8 mouse cellular contexts compared by ENCODE assay signal in the genomic region with DNA sequence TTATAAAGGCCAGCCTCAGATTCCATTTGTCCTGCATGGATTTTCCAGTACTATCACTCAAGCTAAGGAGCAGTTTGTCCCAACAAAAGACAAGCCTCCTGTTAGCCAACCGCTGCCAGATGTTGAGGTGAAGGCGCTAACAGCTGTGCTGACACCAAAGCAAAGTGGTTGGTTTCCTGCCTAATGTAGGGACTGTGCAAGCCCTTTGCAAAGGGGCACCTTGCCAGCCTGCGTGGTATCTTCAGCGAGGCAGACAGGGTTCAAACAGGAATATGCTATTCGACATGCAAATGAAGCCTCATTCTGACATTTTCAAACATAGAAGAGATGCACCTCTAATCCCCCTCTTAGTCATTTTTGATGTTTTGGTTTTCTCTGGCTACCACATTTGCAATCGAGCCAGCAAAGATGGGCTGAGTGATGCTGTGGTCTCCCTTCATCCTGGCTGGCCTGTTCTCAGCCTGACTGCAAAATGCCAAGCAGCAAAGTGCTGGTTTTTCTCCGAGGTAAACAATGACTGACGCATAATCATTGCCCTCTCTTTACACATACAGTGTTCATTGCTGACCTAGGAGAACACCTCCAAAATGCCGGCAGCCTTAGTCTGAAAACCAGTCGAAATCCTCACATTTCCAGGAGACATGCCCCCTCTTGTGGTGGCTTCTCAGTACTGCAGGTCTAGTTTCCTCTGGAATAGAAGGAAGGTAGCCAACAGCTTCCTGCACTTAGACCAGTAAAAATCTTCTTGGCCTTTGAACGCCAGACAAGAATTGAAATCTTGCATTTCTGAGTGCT.
A peak's percentile ranks its signal among the peaks of the same experiment; 100 is the strongest.
DNase-seq lines count a peak whose midpoint lies in the region; ATAC-seq lines count a peak whose summit lies in the region.

No protein-coding gene starts in this region.

- peak; percentile 95 for DNase-seq in intestine, embryonic 14.5 days (ENCODE audit: low spot score)
- DNase-seq in embryo, embryonic 10 days (ENCODE audit: low spot score) = peak; percentile 89
- DNase-seq in gastrocnemius, postnatal 10 days = peak; percentile 80
- DNase-seq in kidney, adult 11 months = peak; percentile 29
- DNase-seq in left cerebral cortex, postnatal 4 days = peak; percentile 85
- peak; percentile 51 for DNase-seq in spleen, adult 12 weeks (ENCODE audit: low spot score)

- intact Hi-C loops in left cerebral cortex, postnatal 4 days (cut with DNase I) = no loop called here

- no peak for ATAC-seq in intestine, embryonic 14.5 days (replicated peaks; ENCODE audit: low FRiP score, low TSS enrichment, low read depth)
- ATAC-seq in intestine, embryonic 16.5 days = no peak
- peak; percentile 70 for ATAC-seq in midbrain, embryonic 13.5 days

- H3K9me3 ChIP-seq in intestine, embryonic 14.5 days (ENCODE audit: control insufficient read depth, low read length) = no peaks in the 10 kb centered on the region
- H3K9me3 ChIP-seq in intestine, embryonic 16.5 days (ENCODE audit: control insufficient read depth, low read length) = no peaks in the 10 kb centered on the region
- no peaks in the 10 kb centered on the region for H3K9me3 ChIP-seq in midbrain, embryonic 13.5 days

- WGBS in intestine, embryonic 14.5 days = 43% methylated on average over 11 of the region's 11 CpGs
- 43% methylated on average over 11 of the region's 11 CpGs for WGBS in intestine, embryonic 16.5 days
- WGBS in midbrain, embryonic 13.5 days = 45% methylated on average over 11 of the region's 11 CpGs

- H3K27ac ChIP-seq in intestine, embryonic 14.5 days (ENCODE audit: low read depth) = no peak overlapping the region
- H3K27ac ChIP-seq in intestine, embryonic 16.5 days (ENCODE audit: low read length) = no peak overlapping the region
- no peak overlapping the region for H3K27ac ChIP-seq in midbrain, embryonic 13.5 days

- no peaks in the 10 kb centered on the region for H3K36me3 ChIP-seq in intestine, embryonic 14.5 days (ENCODE audit: control insufficient read depth, insufficient read depth, low read length)
- H3K36me3 ChIP-seq in intestine, embryonic 16.5 days (ENCODE audit: control insufficient read depth, insufficient read depth, low read length) = no peaks in the 10 kb centered on the region
- no peaks in the 10 kb centered on the region for H3K36me3 ChIP-seq in midbrain, embryonic 13.5 days

- no peak overlapping the region for H3K9ac ChIP-seq in intestine, embryonic 14.5 days (ENCODE audit: low read length)
- H3K9ac ChIP-seq in intestine, embryonic 16.5 days (ENCODE audit: low read depth, low read length) = no peak overlapping the region
- no peak overlapping the region for H3K9ac ChIP-seq in midbrain, embryonic 13.5 days (replicated peaks)

- H3K27me3 ChIP-seq in intestine, embryonic 14.5 days (replicated peaks; ENCODE audit: control insufficient read depth, insufficient read depth, low read length) = no peaks in the 10 kb centered on the region
- no peaks in the 10 kb centered on the region for H3K27me3 ChIP-seq in intestine, embryonic 16.5 days (replicated peaks; ENCODE audit: control insufficient read depth, insufficient read depth, low read length)
- H3K27me3 ChIP-seq in midbrain, embryonic 13.5 days = no peaks in the 10 kb centered on the region

- H3K4me1 ChIP-seq in intestine, embryonic 14.5 days (replicated peaks; ENCODE audit: control insufficient read depth, insufficient read depth, low read length) = no peaks in the 10 kb centered on the region
- no peaks in the 10 kb centered on the region for H3K4me1 ChIP-seq in intestine, embryonic 16.5 days (ENCODE audit: control insufficient read depth, insufficient read depth, low read length)
- 0 out of 2 replicates have a peak, but pooled peaks cover 3% of the 10 kb centered on the region for H3K4me1 ChIP-seq in midbrain, embryonic 13.5 days (replicated peaks)

- H3K4me3 ChIP-seq in intestine, embryonic 14.5 days (ENCODE audit: low read depth, low read length) = no peak overlapping the region
- no peak overlapping the region for H3K4me3 ChIP-seq in intestine, embryonic 16.5 days (ENCODE audit: low read length)
- H3K4me3 ChIP-seq in midbrain, embryonic 13.5 days (replicated peaks) = no peak overlapping the region

- H3K4me2 ChIP-seq in intestine, embryonic 14.5 days (ENCODE audit: low read length) = peak overlapping the region; percentile 7; the same call in 1 of the 2 replicates
- H3K4me2 ChIP-seq in intestine, embryonic 16.5 days (ENCODE audit: low read depth, low read length) = no peak overlapping the region
- H3K4me2 ChIP-seq in midbrain, embryonic 13.5 days (replicated peaks) = peak overlapping the region; percentile 42

Comparison
In these comparisons a context has a peak if more than half of its experiments do, and no peak if none do; other contexts are left out.
1. DNase-seq: peak in every context shown above with its lines; median percentile 95 in intestine, embryonic 14.5 days; 89 in embryo, embryonic 10 days; 85 in left cerebral cortex, postnatal 4 days; 80 in gastrocnemius, postnatal 10 days; 51 in spleen, adult 12 weeks; 29 in kidney, adult 11 months.